ENCODE assay signal across 12 mouse cellular contexts in genomic region chr3:22023551-22023950, GRCm38 (mm10). TPM values are rescaled to one million over a fixed set of nuclear protein-coding genes. Genes with fewer than 3 reads are reported as not detected.
A peak's percentile ranks its signal among the peaks of the same experiment; 100 is the strongest.
DNase-seq lines count a peak whose midpoint lies in the region; TF ChIP-seq lines count a peak whose summit lies in the region.
"Had no signal": no experiment of that assay in that cellular context is flagged by ENCODE, and none has a peak within 500 bp of the region (broad histone marks: within the 10 kb centered on the region; RNA-seq: fewer than 3 reads in every experiment).

No protein-coding gene starts in this region.

- no peaks in the 10 kb centered on the region for H3K9me3 ChIP-seq in limb, embryonic 10.5 days (replicated peaks)
- H3K9me3 ChIP-seq: forebrain, embryonic 12.5 days; hindbrain, embryonic 13.5 days; liver, embryonic 12.5 days had no signal

- H3K27ac ChIP-seq in kidney, adult 2 months (ENCODE audit: insufficient read depth, low read depth, low read length), result 0 out of 2 replicates have a peak overlapping the region, but pooled peaks have one; percentile 12
- H3K27ac ChIP-seq in limb, embryonic 10.5 days, result peak overlapping the region; percentile 53
- H3K27ac ChIP-seq: forebrain, embryonic 12.5 days; hindbrain, embryonic 13.5 days; liver, embryonic 12.5 days had no signal

- H3K4me3 ChIP-seq in kidney, adult 2 months (ENCODE audit: insufficient read depth, low read depth, low read length), result no peak overlapping the region
- H3K4me3 ChIP-seq in limb, embryonic 10.5 days, result no peak overlapping the region
- H3K4me3 ChIP-seq: forebrain, embryonic 12.5 days; hindbrain, embryonic 13.5 days; liver, embryonic 12.5 days had no signal

- 76% methylated on average over 5 of the region's 5 CpGs for WGBS in kidney, adult 2 months
- 61% methylated on average over 5 of the region's 5 CpGs for WGBS in limb, embryonic 10.5 days

- H3K27me3 ChIP-seq in kidney, adult 2 months (replicated peaks; ENCODE audit: control insufficient read depth, insufficient read depth, low read length), result no peaks in the 10 kb centered on the region
- H3K27me3 ChIP-seq in limb, embryonic 10.5 days (ENCODE audit: low read depth, poor library complexity, severe bottlenecking), result no peaks in the 10 kb centered on the region
- H3K27me3 ChIP-seq: forebrain, embryonic 12.5 days; hindbrain, embryonic 13.5 days; liver, embryonic 12.5 days had no signal

- no peak for TF ChIP-seq POLR2A in kidney, adult 2 months (IDR thresholded peaks at IDR 0.05; ENCODE audit: low read depth, low read length)

- H3K4me1 ChIP-seq in kidney, adult 2 months (ENCODE audit: control insufficient read depth, insufficient read depth, low read length), result peaks cover 3% of the 10 kb centered on the region; the same call in 1 of the 2 replicates
- H3K4me1 ChIP-seq in limb, embryonic 10.5 days, result peaks cover 36% of the 10 kb centered on the region

- peak; percentile 19 for DNase-seq in cerebellum, adult 9-10 months
- no peak for DNase-seq in cerebellum, adult 11-12 months
- no peak for DNase-seq in kidney, adult 2 months
- no peak for DNase-seq in kidney, postnatal 36 days
- peak; percentile 65 for DNase-seq in brain, adult 2 months (ENCODE audit: low read depth, low spot score)
- no peak for DNase-seq in limb, embryonic 10.5 days (ENCODE audit: low spot score)
- DNase-seq in left cerebral cortex, adult 18-20 months (ENCODE audit: low spot score in 2 of 2), result no peak
- DNase-seq: adrenal gland, postnatal 10 days; right cerebral cortex, adult 18-20 months had no signal

- H3K36me3 ChIP-seq in kidney, adult 2 months (ENCODE audit: control insufficient read depth, insufficient read depth, low read length), result no peaks in the 10 kb centered on the region
- H3K36me3 ChIP-seq in limb, embryonic 10.5 days, result no peaks in the 10 kb centered on the region
- H3K36me3 ChIP-seq: forebrain, embryonic 12.5 days; hindbrain, embryonic 13.5 days; liver, embryonic 12.5 days had no signal

- no peak for TF ChIP-seq CTCF in kidney, adult 2 months (conservative IDR thresholded peaks at IDR 0.05; ENCODE audit: insufficient read depth, insufficient read length, low read depth, low read length)

RNA-seq across cellular contexts. Expression of gene Tbl1xr1, which starts 52.9 kb away (rescaled TPM):
- 22.3 and 26.7 TPM in 2 replicates for polyA plus RNA-seq in kidney, adult 2 months (2012; rRNA removed)
- polyA plus RNA-seq in limb, embryonic 10.5 days (2016; fragmentation: Nextera tagmentation; extraction: Ambion mirVana), result 23.8 and 27.5 TPM in 2 replicates
- 100 to 1,000 TPM; 132 to 133 TPM for total RNA-seq in left cerebral cortex, adult 18-20 months (2021)

Comparison
In these comparisons a context has a peak if more than half of its experiments do, and no peak if none do; other contexts are left out.
1. DNase-seq: peak in cerebellum, adult 9-10 months (single experiment) and brain, adult 2 months (single experiment); none in cerebellum, adult 11-12 months (single experiment), kidney, adult 2 months (single experiment), kidney, postnatal 36 days (0 of 2), limb, embryonic 10.5 days (single experiment) and left cerebral cortex, adult 18-20 months (0 of 2).